In the genomic region with DNA sequence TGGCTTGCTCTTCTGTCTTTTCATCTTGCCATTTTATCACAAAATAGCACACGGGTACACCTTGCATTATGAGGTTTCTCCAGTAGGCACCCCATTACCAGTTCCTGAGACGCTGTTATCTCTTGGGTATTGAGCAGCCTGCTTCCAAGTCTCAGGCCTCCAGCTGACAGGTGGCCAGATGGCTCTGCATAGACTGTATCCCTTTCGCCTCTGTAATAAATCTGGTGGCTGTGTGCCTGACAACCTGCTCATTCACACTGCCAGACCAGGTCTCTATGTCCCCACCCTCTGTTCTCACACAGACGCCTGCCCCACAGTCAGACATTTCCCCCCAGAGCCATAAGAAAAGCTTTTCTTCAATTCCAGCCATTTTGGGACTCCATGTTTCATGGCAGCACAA, we compare ENCODE assay signal across 26 mouse cellular contexts.
DNase-seq lines count a peak whose midpoint lies in the region; ATAC-seq lines count a peak whose summit lies in the region.
"Had no signal": no experiment of that assay in that cellular context is flagged by ENCODE, and none has a peak within 500 bp of the region (broad histone marks: within the 10 kb centered on the region; RNA-seq: fewer than 3 reads in every experiment).

No protein-coding gene starts in this region.

- H3K27me3 ChIP-seq in forebrain, embryonic 15.5 days, result no peaks in the 10 kb centered on the region
- H3K27me3 ChIP-seq in forebrain, embryonic 13.5 days, result no peaks in the 10 kb centered on the region
- H3K27me3 ChIP-seq in neural tube, embryonic 11.5 days (ENCODE audit: control insufficient read depth, insufficient read depth, low read length), result no peaks in the 10 kb centered on the region
- H3K27me3 ChIP-seq in neural tube, embryonic 15.5 days (replicated peaks), result no peaks in the 10 kb centered on the region
- H3K27me3 ChIP-seq: embryonic facial prominence, embryonic 12.5 days; embryonic facial prominence, embryonic 15.5 days; forebrain, embryonic 12.5 days; heart, embryonic 13.5 days; hindbrain, embryonic 12.5 days; hindbrain, embryonic 15.5 days; intestine, embryonic 15.5 days had no signal

- peaks cover 7% of the 10 kb centered on the region; the same call in 1 of the 2 replicates for H3K4me1 ChIP-seq in forebrain, embryonic 15.5 days
- H3K4me1 ChIP-seq in forebrain, embryonic 13.5 days, result 0 out of 2 replicates have a peak, but pooled peaks cover 15% of the 10 kb centered on the region
- no peaks in the 10 kb centered on the region for H3K4me1 ChIP-seq in neural tube, embryonic 11.5 days (ENCODE audit: control insufficient read depth, insufficient read depth, low read length)
- no peaks in the 10 kb centered on the region for H3K4me1 ChIP-seq in neural tube, embryonic 15.5 days
- H3K4me1 ChIP-seq: embryonic facial prominence, embryonic 12.5 days; embryonic facial prominence, embryonic 15.5 days; forebrain, embryonic 12.5 days; heart, embryonic 13.5 days; hindbrain, embryonic 12.5 days; hindbrain, embryonic 15.5 days; intestine, embryonic 15.5 days had no signal

- 66% methylated on average over 4 of the region's 4 CpGs for WGBS in forebrain, embryonic 15.5 days
- WGBS in forebrain, embryonic 13.5 days, result 76% methylated on average over 4 of the region's 4 CpGs
- 58% methylated on average over 4 of the region's 4 CpGs for WGBS in neural tube, embryonic 11.5 days
- 44% methylated on average over 4 of the region's 4 CpGs for WGBS in neural tube, embryonic 15.5 days

- no peak overlapping the region for H3K4me3 ChIP-seq in forebrain, embryonic 15.5 days
- no peak overlapping the region for H3K4me3 ChIP-seq in forebrain, embryonic 13.5 days
- no peak overlapping the region for H3K4me3 ChIP-seq in neural tube, embryonic 11.5 days (ENCODE audit: low read depth, low read length)
- H3K4me3 ChIP-seq in neural tube, embryonic 15.5 days (replicated peaks), result no peak overlapping the region
- H3K4me3 ChIP-seq: embryonic facial prominence, embryonic 12.5 days; embryonic facial prominence, embryonic 15.5 days; forebrain, embryonic 12.5 days; heart, embryonic 10.5 days; heart, embryonic 13.5 days; hindbrain, embryonic 12.5 days; hindbrain, embryonic 15.5 days; intestine, embryonic 15.5 days had no signal

- H3K27ac ChIP-seq in forebrain, embryonic 15.5 days (replicated peaks), result no peak overlapping the region
- H3K27ac ChIP-seq in forebrain, embryonic 13.5 days, result no peak overlapping the region
- H3K27ac ChIP-seq in neural tube, embryonic 11.5 days (ENCODE audit: low read depth, low read length), result 0 out of 2 replicates have a peak overlapping the region, but pooled peaks have one; percentile 20
- no peak overlapping the region for H3K27ac ChIP-seq in neural tube, embryonic 15.5 days (replicated peaks)
- H3K27ac ChIP-seq: embryonic facial prominence, embryonic 12.5 days; embryonic facial prominence, embryonic 15.5 days; forebrain, embryonic 12.5 days; heart, embryonic 10.5 days; heart, embryonic 13.5 days; hindbrain, embryonic 12.5 days; hindbrain, embryonic 15.5 days; intestine, embryonic 15.5 days had no signal

- H3K9me3 ChIP-seq in forebrain, embryonic 15.5 days, result no peaks in the 10 kb centered on the region
- peaks cover 4% of the 10 kb centered on the region; the same call in 1 of the 2 replicates for H3K9me3 ChIP-seq in forebrain, embryonic 13.5 days (replicated peaks)
- peaks cover 2% of the 10 kb centered on the region; the same call in 1 of the 2 replicates for H3K9me3 ChIP-seq in neural tube, embryonic 11.5 days (ENCODE audit: control insufficient read depth, low read length)
- no peaks in the 10 kb centered on the region for H3K9me3 ChIP-seq in neural tube, embryonic 15.5 days (replicated peaks)
- H3K9me3 ChIP-seq: embryonic facial prominence, embryonic 12.5 days; embryonic facial prominence, embryonic 15.5 days; forebrain, embryonic 12.5 days; heart, embryonic 10.5 days; heart, embryonic 13.5 days; hindbrain, embryonic 12.5 days; intestine, embryonic 15.5 days had no signal

- peak; percentile 40 to 56 for DNase-seq in cerebellum, postnatal 10 days
- no peak for DNase-seq in cerebellum, adult 11-12 months
- peak; percentile 10 for DNase-seq in left cerebral cortex, postnatal 4 days
- DNase-seq in left cerebral cortex, postnatal 36 days (ENCODE audit: low spot score in 2 of 2), result no peak
- no peak for DNase-seq in neural tube, embryonic 11.5 days (ENCODE audit: low spot score)
- DNase-seq: adrenal gland, adult 8-10 months; adrenal gland, postnatal 25 days; cerebellum, adult 11 months; cerebellum, adult 8-10 months; gastrocnemius, postnatal 25 days; heart, adult 18-20 months; heart, postnatal 14 days; heart, postnatal 4 days; kidney, adult 11 months had no signal

- no peak overlapping the region for H3K9ac ChIP-seq in forebrain, embryonic 15.5 days (replicated peaks)
- H3K9ac ChIP-seq in forebrain, embryonic 13.5 days, result no peak overlapping the region
- no peak overlapping the region for H3K9ac ChIP-seq in neural tube, embryonic 11.5 days (ENCODE audit: low read length)
- H3K9ac ChIP-seq in neural tube, embryonic 15.5 days (replicated peaks), result no peak overlapping the region
- H3K9ac ChIP-seq: embryonic facial prominence, embryonic 12.5 days; embryonic facial prominence, embryonic 15.5 days; forebrain, embryonic 12.5 days; heart, embryonic 13.5 days; hindbrain, embryonic 12.5 days; hindbrain, embryonic 15.5 days; intestine, embryonic 15.5 days had no signal

- H3K4me2 ChIP-seq in forebrain, embryonic 15.5 days (replicated peaks), result no peak overlapping the region
- H3K4me2 ChIP-seq in forebrain, embryonic 13.5 days, result no peak overlapping the region
- no peak overlapping the region for H3K4me2 ChIP-seq in neural tube, embryonic 11.5 days (ENCODE audit: low read depth)
- H3K4me2 ChIP-seq in neural tube, embryonic 15.5 days, result no peak overlapping the region
- H3K4me2 ChIP-seq: embryonic facial prominence, embryonic 12.5 days; embryonic facial prominence, embryonic 15.5 days; forebrain, embryonic 12.5 days; heart, embryonic 13.5 days; hindbrain, embryonic 12.5 days; hindbrain, embryonic 15.5 days; intestine, embryonic 15.5 days had no signal

- peak; percentile 66; the same call in 1 of the 2 replicates for ATAC-seq in forebrain, embryonic 15.5 days (replicated peaks)
- ATAC-seq in forebrain, embryonic 13.5 days, result no peak; the same call in 1 of the 2 replicates
- no peak for ATAC-seq in neural tube, embryonic 11.5 days (ENCODE audit: insufficient read depth, low FRiP score, low TSS enrichment)
- no peak for ATAC-seq in neural tube, embryonic 15.5 days (ENCODE audit: low FRiP score)
- ATAC-seq: activated CD4-positive, CD25-positive, alpha-beta regulatory T cell, adult 4 months; intestine, embryonic 15.5 days had no signal

- intact Hi-C loops in left cerebral cortex, postnatal 4 days (cut with DNase I), result no loop called here
- intact Hi-C loops in left cerebral cortex, postnatal 36 days (cut with DNase I), result no loop called here

- H3K36me3 ChIP-seq in forebrain, embryonic 15.5 days, result no peaks in the 10 kb centered on the region
- no peaks in the 10 kb centered on the region for H3K36me3 ChIP-seq in forebrain, embryonic 13.5 days (ENCODE audit: poor library complexity, severe bottlenecking)
- H3K36me3 ChIP-seq in neural tube, embryonic 11.5 days (ENCODE audit: control insufficient read depth, insufficient read depth, low read length), result no peaks in the 10 kb centered on the region
- H3K36me3 ChIP-seq in neural tube, embryonic 15.5 days, result no peaks in the 10 kb centered on the region
- H3K36me3 ChIP-seq: embryonic facial prominence, embryonic 12.5 days; embryonic facial prominence, embryonic 15.5 days; forebrain, embryonic 12.5 days; heart, embryonic 10.5 days; heart, embryonic 13.5 days; hindbrain, embryonic 12.5 days; hindbrain, embryonic 15.5 days; intestine, embryonic 15.5 days had no signal

Comparison
In these comparisons a context has a peak if more than half of its experiments do, and no peak if none do; other contexts are left out.
1. DNase-seq: peak in cerebellum, postnatal 10 days (2 of 2) and left cerebral cortex, postnatal 4 days (single experiment); none in cerebellum, adult 11-12 months (single experiment), left cerebral cortex, postnatal 36 days (0 of 2) and neural tube, embryonic 11.5 days (single experiment).